Comparison of ENCODE assay signal across 10 mouse cellular contexts in genomic region chr11:34941486-34942456, GRCm38 (mm10).
A peak's percentile ranks its signal among the peaks of the same experiment; 100 is the strongest.
DNase-seq lines count a peak whose midpoint lies in the region; ATAC-seq and TF ChIP-seq lines count a peak whose summit lies in the region.
"Had no signal": no experiment of that assay in that cellular context is flagged by ENCODE, and none has a peak within 500 bp of the region (broad histone marks: within the 10 kb centered on the region; RNA-seq: fewer than 3 reads in every experiment).

No protein-coding gene starts in this region.

- 0 out of 2 replicates have a peak, but pooled peaks cover 18% of the 10 kb centered on the region for H3K4me1 ChIP-seq in lung, embryonic 15.5 days
- peaks cover 4% of the 10 kb centered on the region for H3K4me1 ChIP-seq in lung, adult 2 months (ENCODE audit: control insufficient read depth, insufficient read depth, low read length)
- H3K4me1 ChIP-seq in forebrain, embryonic 13.5 days = peaks cover 18% of the 10 kb centered on the region
- H3K4me1 ChIP-seq in kidney, postnatal 0 days (replicated peaks; ENCODE audit: insufficient read depth, low read length) = no peaks in the 10 kb centered on the region
- no peaks in the 10 kb centered on the region for H3K4me1 ChIP-seq in stomach, embryonic 14.5 days (ENCODE audit: control insufficient read depth, insufficient read depth, low read length)

- ATAC-seq in lung, embryonic 15.5 days (ENCODE audit: borderline replicate concordance, extremely low read depth, low FRiP score, low TSS enrichment) = peak; percentile 78
- peak; percentile 88 for ATAC-seq in forebrain, embryonic 13.5 days
- no peak for ATAC-seq in kidney, postnatal 0 days (replicated peaks; ENCODE audit: low FRiP score, low read depth)
- peak; percentile 61; the same call in 1 of the 2 replicates for ATAC-seq in stomach, embryonic 14.5 days (ENCODE audit: insufficient number of reproducible peaks, insufficient read depth, low FRiP score, low read depth)
- ATAC-seq in megakaryocyte-erythroid progenitor cell, adult 5-6 weeks (replicated peaks; ENCODE audit: low FRiP score, low TSS enrichment, poor library complexity, severe bottlenecking) = no peak
- ATAC-seq: CD4-positive, CD25-positive, alpha-beta regulatory T cell, adult 4 months had no signal

- H3K27ac ChIP-seq in lung, embryonic 15.5 days = peak overlapping the region; percentile 60
- H3K27ac ChIP-seq in forebrain, embryonic 13.5 days = no peak overlapping the region
- peak overlapping the region; percentile 42; the same call in 1 of the 2 replicates for H3K27ac ChIP-seq in kidney, postnatal 0 days
- no peak overlapping the region for H3K27ac ChIP-seq in stomach, embryonic 14.5 days (ENCODE audit: low read length)
- H3K27ac ChIP-seq: layer of hippocampus, adult 2 months had no signal

- 53% methylated on average over 4 of the region's 4 CpGs for WGBS in lung, embryonic 15.5 days
- WGBS in lung, adult 2 months = 49% methylated on average over 4 of the region's 4 CpGs
- 30% methylated on average over 4 of the region's 4 CpGs for WGBS in forebrain, embryonic 13.5 days
- 77% methylated on average over 4 of the region's 4 CpGs for WGBS in kidney, postnatal 0 days
- WGBS in stomach, embryonic 14.5 days = 64% methylated on average over 4 of the region's 4 CpGs

- H3K4me3 ChIP-seq in lung, embryonic 15.5 days = no peak overlapping the region
- H3K4me3 ChIP-seq in lung, adult 2 months (replicated peaks; ENCODE audit: extremely low read depth, low read depth, low read length) = no peak overlapping the region
- no peak overlapping the region for H3K4me3 ChIP-seq in forebrain, embryonic 13.5 days
- H3K4me3 ChIP-seq in kidney, postnatal 0 days (replicated peaks; ENCODE audit: low read depth, low read length) = no peak overlapping the region
- H3K4me3 ChIP-seq in stomach, embryonic 14.5 days (ENCODE audit: low read depth, low read length) = no peak overlapping the region
- H3K4me3 ChIP-seq: layer of hippocampus, adult 2 months had no signal

- no peaks in the 10 kb centered on the region for H3K27me3 ChIP-seq in lung, embryonic 15.5 days
- H3K27me3 ChIP-seq in forebrain, embryonic 13.5 days = no peaks in the 10 kb centered on the region
- H3K27me3 ChIP-seq in kidney, postnatal 0 days (ENCODE audit: insufficient read depth, low read length) = no peaks in the 10 kb centered on the region
- no peaks in the 10 kb centered on the region for H3K27me3 ChIP-seq in stomach, embryonic 14.5 days (ENCODE audit: control insufficient read depth, insufficient read depth, low read length)

- H3K36me3 ChIP-seq in lung, embryonic 15.5 days = no peaks in the 10 kb centered on the region
- no peaks in the 10 kb centered on the region for H3K36me3 ChIP-seq in forebrain, embryonic 13.5 days (ENCODE audit: poor library complexity, severe bottlenecking)
- H3K36me3 ChIP-seq in kidney, postnatal 0 days (ENCODE audit: insufficient read depth, low read length) = no peaks in the 10 kb centered on the region
- no peaks in the 10 kb centered on the region for H3K36me3 ChIP-seq in stomach, embryonic 14.5 days (ENCODE audit: control insufficient read depth, insufficient read depth, low read length)

- no peak overlapping the region for H3K9ac ChIP-seq in lung, embryonic 15.5 days
- H3K9ac ChIP-seq in forebrain, embryonic 13.5 days = no peak overlapping the region
- H3K9ac ChIP-seq in kidney, postnatal 0 days (ENCODE audit: low read depth, low read length) = no peak overlapping the region
- no peak overlapping the region for H3K9ac ChIP-seq in stomach, embryonic 14.5 days (replicated peaks; ENCODE audit: low read depth, low read length)

- no peak for TF ChIP-seq POLR2A in lung, adult 2 months (IDR thresholded peaks at IDR 0.05; ENCODE audit: borderline replicate concordance, extremely low read depth, low read depth, low read length)

- no peak for DNase-seq in lung, adult 2 months
- peak; percentile 74 for DNase-seq in kidney, postnatal 0 days (ENCODE audit: low spot score)
- no peak for DNase-seq in thymus, postnatal 4 days
- no peak for DNase-seq in spleen, postnatal 4 days (ENCODE audit: low spot score in 2 of 2)

- no peaks in the 10 kb centered on the region for H3K9me3 ChIP-seq in lung, embryonic 15.5 days
- H3K9me3 ChIP-seq in forebrain, embryonic 13.5 days (replicated peaks) = no peaks in the 10 kb centered on the region
- no peaks in the 10 kb centered on the region for H3K9me3 ChIP-seq in kidney, postnatal 0 days (replicated peaks; ENCODE audit: low read length)
- no peaks in the 10 kb centered on the region for H3K9me3 ChIP-seq in stomach, embryonic 14.5 days (ENCODE audit: control insufficient read depth, low read depth, low read length)

- TF ChIP-seq CTCF in lung, adult 2 months (IDR thresholded peaks at IDR 0.05; ENCODE audit: insufficient read depth, low read length) = no peak
- no peak for TF ChIP-seq CTCF in kidney, postnatal 0 days (IDR thresholded peaks at IDR 0.05; ENCODE audit: low read depth)

- no peak overlapping the region for H3K4me2 ChIP-seq in lung, embryonic 15.5 days
- H3K4me2 ChIP-seq in forebrain, embryonic 13.5 days = no peak overlapping the region
- no peak overlapping the region for H3K4me2 ChIP-seq in kidney, postnatal 0 days (ENCODE audit: low read length)
- no peak overlapping the region for H3K4me2 ChIP-seq in stomach, embryonic 14.5 days (replicated peaks; ENCODE audit: low read depth, low read length)

Comparison
In these comparisons a context has a peak if more than half of its experiments do, and no peak if none do; other contexts are left out.
1. ATAC-seq: peak in lung, embryonic 15.5 days (single experiment), forebrain, embryonic 13.5 days (single experiment) and stomach, embryonic 14.5 days (single experiment); none in kidney, postnatal 0 days (single experiment) and megakaryocyte-erythroid progenitor cell, adult 5-6 weeks (single experiment).
2. H3K27ac ChIP-seq: peak in lung, embryonic 15.5 days (single experiment) and kidney, postnatal 0 days (single experiment); none in forebrain, embryonic 13.5 days (single experiment) and stomach, embryonic 14.5 days (single experiment).